Mouse (Mus musculus) brain, embryonic 14.5 days (tissue): Measurements from ENCODE around the gene Fam104a. TPM values are rescaled to one million over a fixed set of nuclear protein-coding genes. Genes with fewer than 3 reads are reported as not detected.
A peak's percentile ranks its signal among the peaks of the same experiment; 100 is the strongest.

ENCODE experiments used
- DNase-seq: peaks from one replicate; pipeline ENCODE4 v3.0.0-alpha.2; 2011; ENCODE audit warnings: low read depth
- CTCF ChIP-seq: fragments of 200-500 bp; IDR thresholded peaks from 2 replicates; pipeline ENCODE4 v1.5.1; 2012; ENCODE audit warnings: inconsistent platforms, mild to moderate bottlenecking, moderate library complexity, borderline replicate concordance; ENCODE audit not compliant: insufficient read depth, insufficient read length; ENCODE audit errors: extremely low read depth
- POLR2A ChIP-seq: fragments of 200-500 bp; IDR thresholded peaks from 2 replicates; pipeline ENCODE4 v1.6.1; 2012; ENCODE audit warnings: mild to moderate bottlenecking, inconsistent platforms, borderline replicate concordance; ENCODE audit not compliant: poor library complexity, insufficient read depth, insufficient read length, severe bottlenecking; ENCODE audit errors: extremely low read depth
- polyA plus RNA-seq: library from polyadenylated mRNA; depleted of rRNA; stranded (reverse); fragments of >200 nt; gene quantifications from 2 replicates; pipeline ENCODE4 v1.2.3, GENCODE M21; 2012

Fam104a gene
- polyA plus RNA-seq, 1 experiment: 30.2 TPM

DNA sequence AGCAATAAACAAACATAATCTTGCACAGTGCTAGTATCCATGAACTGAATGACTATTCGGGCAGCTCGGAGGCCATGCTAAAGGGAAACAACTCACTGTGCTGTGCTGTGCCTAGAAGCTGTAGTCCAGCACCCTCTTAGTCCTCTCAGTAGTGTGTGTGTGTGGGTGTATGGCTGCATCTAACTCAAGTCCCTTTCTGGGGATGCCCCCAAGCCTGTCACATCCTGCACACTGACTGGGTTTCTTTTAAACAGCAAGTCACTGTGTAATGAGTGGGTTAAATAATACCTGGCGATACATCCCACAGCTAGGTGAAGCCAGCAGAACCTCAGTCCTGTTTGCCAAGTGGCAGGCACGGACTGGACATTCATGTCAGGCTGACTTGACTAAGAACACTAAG lies 25.2 kb downstream of the Fam104a start:
- TF ChIP-seq POLR2A: no peak
- TF ChIP-seq CTCF: no peak
- DNase-seq: no peak

DNA sequence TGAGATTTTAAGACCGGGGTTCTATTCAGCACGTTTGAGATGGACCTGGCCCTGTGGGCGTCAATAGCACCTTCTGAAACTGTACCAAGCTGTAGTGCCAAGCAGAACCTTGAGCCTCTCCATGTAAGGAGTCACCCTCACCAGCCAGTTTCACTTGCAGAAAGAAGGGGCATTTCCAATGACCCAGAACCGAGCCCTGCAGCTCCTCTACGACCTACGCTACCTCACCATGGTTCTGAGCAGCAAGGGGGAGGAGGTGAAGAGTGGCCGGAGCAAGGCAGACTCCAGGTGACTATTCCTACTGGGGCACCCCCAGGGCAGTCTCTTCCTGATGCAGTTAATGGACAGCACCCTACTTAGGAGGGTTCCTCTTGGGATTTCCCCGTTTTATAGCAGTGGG lies 25.6 kb downstream of the Fam104a start:
- DNase-seq: no peak
- no peak for TF ChIP-seq CTCF
- no peak for TF ChIP-seq POLR2A

DNA sequence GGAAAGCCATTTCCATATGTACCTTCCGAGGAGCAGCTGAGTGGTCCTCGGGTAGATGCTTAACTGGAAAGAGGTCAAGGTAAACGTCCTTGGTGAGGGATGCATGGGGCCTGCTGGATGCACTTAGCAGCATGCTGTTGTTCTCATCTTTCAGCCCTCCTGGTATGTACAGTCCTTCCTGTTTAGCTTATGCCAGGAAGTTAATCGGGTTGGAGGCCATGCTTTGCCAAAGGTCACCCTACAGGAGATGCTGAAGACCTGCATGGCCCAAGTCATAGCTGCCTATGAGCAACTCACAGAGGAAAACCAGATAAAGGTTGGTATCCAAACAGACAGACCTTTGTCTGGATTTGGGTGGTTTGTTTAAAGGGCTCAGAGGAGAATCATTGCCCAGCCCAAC lies 26.7 kb downstream of the Fam104a start:
- TF ChIP-seq CTCF: no peak
- no peak for DNase-seq

DNA sequence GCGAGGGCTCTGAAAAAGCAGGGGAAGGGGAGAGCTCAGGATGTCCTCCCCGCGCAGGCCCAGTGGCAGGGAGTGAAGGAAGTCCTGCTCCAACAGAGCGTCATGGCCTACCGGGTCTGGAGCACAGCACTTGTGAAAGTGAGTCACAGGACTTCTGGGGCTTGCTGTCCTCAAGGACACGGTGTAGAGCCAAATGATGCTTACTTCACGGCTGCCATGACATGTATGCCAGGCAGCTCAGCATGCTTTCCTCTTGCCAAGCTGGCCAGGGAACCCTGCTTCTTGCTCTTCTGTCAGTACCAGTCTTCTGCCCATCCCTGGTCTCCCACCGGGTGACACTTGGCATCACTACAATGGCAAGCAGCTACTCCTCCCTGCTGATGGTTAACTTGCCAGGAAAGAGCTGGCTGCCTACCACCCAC lies 27.4 kb downstream of the Fam104a start:
- DNase-seq: peak; percentile 53
- TF ChIP-seq CTCF (no peak), POLR2A (no peak)

DNA sequence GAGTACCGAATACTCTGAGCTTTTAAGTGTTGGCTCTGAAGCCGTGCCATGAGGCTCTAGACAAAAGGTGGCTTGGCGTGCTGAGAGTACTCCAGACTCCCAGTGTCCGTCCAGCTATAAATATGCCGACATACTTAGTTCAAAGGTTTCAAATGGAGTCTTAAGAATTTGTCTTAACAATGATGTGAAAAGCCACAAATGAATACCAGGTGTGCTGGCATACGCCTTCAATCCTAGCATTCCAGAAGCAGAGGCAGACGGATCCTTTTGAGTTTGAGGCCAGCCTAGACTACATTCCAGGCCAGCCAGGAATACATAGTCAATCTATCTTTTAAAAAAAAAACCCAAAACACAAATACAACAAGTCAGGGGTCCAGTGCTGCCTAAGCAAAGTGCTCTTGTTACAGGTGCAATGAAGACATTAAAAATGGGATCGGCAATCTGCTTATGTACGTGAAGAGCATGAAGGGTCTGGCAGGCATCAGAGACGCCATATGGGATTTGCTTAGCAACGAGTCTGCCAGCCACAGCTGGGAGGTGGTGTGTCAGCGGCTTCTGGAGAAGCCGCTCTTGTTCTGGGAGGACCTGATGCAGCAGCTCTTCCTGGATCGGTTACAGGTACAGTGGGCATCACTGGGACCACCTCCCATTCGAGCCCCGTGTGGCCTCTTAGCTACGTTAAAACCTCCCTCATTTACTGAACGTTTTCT lies 29.2 kb downstream of the Fam104a start:
- DNase-seq: peak; percentile 82
- no peak for TF ChIP-seq CTCF
- TF ChIP-seq POLR2A: no peak

DNA sequence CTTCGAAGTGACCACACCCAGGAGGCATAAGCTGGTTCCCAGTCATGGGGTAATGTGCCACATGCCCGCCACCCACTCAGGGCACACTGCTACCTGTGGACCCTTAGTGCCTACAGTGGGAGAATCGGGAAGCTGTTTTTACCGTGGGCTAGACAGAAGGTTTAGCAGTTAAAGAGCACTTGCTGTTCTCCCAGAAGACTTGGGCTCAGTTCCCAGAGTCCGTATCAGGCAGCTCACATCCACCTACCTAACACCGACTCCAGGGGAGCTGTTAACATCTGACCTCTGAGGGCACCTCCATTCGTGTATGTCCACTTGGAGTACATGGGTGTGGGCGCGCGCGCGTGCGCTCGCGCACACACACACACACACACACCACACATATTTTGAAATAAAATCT lies 29.9 kb downstream of the Fam104a start:
- TF ChIP-seq POLR2A (no peak), CTCF (no peak)
- no peak for DNase-seq

DNA sequence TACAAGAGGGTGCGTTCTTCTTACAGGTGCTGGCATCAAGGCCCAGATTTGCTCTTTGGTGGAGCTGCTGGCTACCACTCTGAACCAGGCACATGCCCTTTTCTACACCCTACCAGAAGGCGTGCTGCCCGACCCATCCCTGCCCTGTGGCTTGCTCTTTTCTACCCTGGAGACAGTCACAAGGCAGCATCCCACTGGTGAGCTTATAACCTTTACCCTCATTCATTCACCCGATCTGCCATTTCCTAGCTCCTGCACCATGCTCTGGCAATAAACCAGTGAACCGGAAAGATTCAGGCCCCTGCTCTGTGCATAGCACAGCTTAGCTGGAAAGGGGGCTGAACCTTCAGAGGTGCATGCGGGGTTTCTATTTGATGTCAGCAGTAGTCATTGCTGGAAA lies 31.4 kb downstream of the Fam104a start:
- DNase-seq: no peak
- TF ChIP-seq POLR2A: no peak
- no peak for TF ChIP-seq CTCF

DNA sequence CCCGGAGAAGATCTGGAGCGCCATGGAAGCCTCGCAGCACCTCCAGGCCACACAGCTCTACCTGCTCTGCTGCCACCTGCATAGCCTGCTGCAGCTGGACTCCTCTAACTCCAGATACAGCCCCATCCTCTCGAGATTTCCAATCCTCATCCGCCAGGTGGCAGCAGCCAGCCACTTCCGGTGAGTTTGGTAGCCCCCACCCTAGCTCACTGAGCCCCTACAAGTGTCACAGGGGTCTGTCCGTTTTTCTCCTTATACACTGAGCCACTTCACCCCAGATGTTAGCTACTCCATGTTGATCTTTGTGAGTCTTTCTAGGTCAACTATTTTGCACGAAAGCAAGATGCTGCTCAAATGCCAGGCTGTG lies 32.1 kb downstream of the Fam104a start:
- TF ChIP-seq CTCF (peak; percentile 65), POLR2A (no peak)
- peak; percentile 65 for DNase-seq

DNA sequence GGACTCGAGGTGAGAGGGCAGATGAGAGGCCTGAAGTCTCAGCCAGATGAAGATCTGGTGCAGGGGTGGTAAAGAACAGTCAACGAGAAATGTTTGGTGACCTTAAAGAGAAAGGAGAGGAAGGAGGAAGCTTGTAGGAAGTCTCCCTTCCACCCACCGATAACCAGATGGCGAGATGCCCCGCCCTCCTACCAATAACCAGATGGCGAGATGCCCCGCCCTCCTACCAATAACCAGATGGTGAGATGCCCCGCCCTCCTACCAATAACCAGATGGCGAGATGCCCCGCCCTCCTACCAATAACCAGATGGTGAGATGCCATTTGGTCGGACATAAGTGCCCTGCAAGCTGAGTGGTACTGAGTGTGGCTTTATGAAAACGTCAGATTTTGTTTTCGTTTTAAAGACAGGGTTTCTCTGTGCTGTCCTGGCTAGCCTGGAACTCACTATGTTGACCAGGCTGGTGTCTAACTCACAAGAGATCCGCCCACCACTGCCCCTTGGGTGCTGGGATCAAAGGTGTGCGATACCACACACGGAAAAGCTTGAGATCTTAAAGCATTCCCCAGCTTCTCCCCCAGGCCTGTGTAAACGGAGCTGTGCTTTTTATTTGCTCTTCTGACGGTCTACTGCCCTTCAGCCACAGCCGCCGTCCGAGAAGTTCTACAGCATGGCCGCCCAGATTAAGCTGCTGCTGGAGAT lies 32.6 kb downstream of the Fam104a start:
- peak; percentile 63 for DNase-seq

DNA sequence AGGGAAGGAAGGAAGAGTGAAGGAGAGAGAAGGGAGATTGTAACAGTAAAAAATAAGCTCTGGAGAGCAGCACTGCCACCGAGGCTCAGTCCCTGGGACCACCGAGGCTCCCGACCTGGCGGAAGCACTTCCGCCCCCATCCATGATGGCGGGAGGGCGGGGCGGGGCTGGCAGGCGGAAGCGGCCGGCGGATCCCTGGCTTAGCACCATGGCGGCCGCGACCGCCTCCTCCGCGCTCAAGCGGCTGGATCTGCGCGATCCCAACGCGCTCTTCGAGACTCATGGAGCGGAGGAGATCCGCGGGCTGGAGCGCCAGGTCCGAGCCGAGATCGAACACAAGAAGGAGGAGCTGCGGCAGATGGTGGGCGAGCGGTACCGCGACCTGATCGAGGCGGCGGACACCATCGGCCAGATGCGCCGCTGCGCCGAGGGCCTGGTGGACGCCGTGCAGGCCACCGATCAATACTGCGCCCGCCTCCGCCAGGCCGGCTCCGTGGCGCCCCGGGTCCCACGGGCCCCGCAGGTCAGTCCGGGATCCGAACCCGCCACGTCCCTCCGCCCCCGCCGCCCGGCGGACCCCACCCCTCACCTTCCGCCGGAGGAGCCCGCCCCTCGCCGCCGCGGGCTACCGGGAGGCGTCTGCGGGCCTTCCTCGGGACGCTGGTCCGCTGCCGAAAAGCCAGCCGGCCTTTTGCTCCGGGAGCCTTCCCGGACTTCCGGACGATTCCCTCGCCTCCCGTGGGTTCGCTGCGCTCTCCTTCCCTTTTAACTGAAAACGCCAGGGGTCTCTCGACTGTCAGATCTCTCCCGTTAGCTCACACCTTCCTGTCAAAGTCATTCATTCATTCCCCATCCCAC lies 34.4 kb downstream of the Fam104a start, which contains the start of gene Slc39a11:
Gene Slc39a11 (minus strand): TSS at position 727 of the 858 bp plus-strand sequence.
- no peak for TF ChIP-seq CTCF
- TF ChIP-seq POLR2A: peak; percentile 76

More for the DNA sequence above, 32.6 kb downstream of the Fam104a start:
- TF ChIP-seq POLR2A (no peak), CTCF (no peak)

DNA sequence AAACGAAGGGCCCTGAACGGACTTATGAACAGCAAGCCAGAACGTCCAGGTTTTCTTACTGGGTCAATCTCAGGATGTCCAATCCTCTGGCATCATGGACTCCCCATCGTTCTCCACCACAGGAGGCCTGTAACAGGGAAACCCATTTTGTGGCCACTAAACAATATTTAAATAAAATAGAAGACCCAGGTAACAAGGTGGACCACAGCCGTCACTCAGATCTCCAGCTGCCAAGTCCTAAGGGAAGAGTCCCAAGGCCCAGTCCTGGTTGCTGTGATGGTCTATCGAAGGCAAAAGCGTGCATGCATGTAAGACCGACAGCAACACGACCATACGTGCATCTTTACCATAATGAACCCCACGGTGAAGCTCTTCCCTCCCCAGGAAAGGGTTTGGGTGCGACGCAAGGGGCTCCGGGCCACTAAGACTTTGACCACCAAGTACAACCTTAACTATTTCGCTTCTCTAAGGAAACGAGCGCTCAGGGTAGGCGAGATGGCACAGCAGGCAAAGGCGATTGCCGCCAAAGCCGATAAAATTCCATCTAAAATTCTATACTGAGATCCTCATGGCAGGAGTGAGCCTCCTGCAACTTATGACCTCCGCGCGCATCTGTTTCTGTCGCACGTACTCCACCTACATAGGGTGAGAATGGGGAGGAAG lies 35.1 kb downstream of the Fam104a start, which contains the start of gene Cog1:
Gene Cog1 (plus strand): TSS at position 480 of the 663 bp plus-strand sequence.
- TF ChIP-seq POLR2A: no peak
- no peak for TF ChIP-seq CTCF
- DNase-seq: no peak

More for the DNA sequence above, 34.4 kb downstream of the Fam104a start, which contains the start of gene Slc39a11:
- DNase-seq: peak; percentile 90

DNA sequence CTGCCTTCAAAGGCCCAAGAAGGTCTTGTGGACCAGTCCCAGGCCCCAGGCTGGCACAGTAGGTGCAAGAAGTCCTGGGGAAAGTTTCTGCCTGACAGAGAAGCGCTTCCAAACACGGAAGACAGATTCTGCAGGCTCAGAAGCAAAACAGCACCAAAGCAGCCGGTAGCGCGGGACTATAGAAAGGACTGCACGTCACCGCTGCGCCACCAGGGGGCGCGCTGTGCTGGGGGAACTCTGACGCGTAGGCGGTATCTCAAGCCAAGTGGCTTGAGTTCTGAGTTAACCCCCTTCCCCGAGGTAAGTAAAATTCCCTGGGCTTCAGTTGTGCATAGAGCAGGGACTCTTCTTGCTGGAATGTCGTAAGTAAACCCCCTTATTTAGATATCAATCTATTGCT lies 35.8 kb downstream of the Fam104a start:
- DNase-seq: peak; percentile 80

More for the DNA sequence above, 35.8 kb downstream of the Fam104a start:
- TF ChIP-seq CTCF: peak; percentile 98
- no peak for TF ChIP-seq POLR2A
